Mouse (Mus musculus) kidney, embryonic 15.5 days (tissue): ENCODE measurements around the gene Gipr. TPM values are rescaled to one million over a fixed set of nuclear protein-coding genes. Genes with fewer than 3 reads are reported as not detected.

Experiments used
- ATAC-seq: fragments of 200-750 bp; cut with Nextera tagmentation; replicated peaks from 2 replicates; pipeline ENCODE4 v1.8.0; 2017; ENCODE audit warnings: moderate TSS enrichment; ENCODE audit not compliant: low FRiP score
- H3K27ac ChIP-seq: fragments of 300-500 bp; sonication (generic); 2 replicates; pipeline ENCODE4 v1.5.1; 2015; ENCODE audit warnings: mild to moderate bottlenecking, inconsistent platforms
- H3K27me3 ChIP-seq: fragments of 300-500 bp; sonication (generic); 2 replicates; pipeline ENCODE4 v1.6.1; 2015; ENCODE audit warnings: inconsistent platforms
- H3K36me3 ChIP-seq: fragments of 300-500 bp; sonication (generic); 2 replicates; pipeline ENCODE4 v1.6.1; 2015; ENCODE audit warnings: inconsistent platforms
- H3K4me1 ChIP-seq: fragments of 300-500 bp; sonication (generic); 2 replicates; pipeline ENCODE4 v1.6.1; 2015; ENCODE audit warnings: inconsistent platforms
- H3K4me2 ChIP-seq: fragments of 300-500 bp; sonication (generic); 2 replicates; pipeline ENCODE4 v1.6.1; 2015; ENCODE audit warnings: moderate library complexity, mild to moderate bottlenecking, inconsistent platforms
- H3K4me3 ChIP-seq: fragments of 300-500 bp; sonication (generic); replicated peaks from 2 replicates; pipeline ENCODE4 v1.5.1; 2015; ENCODE audit warnings: mild to moderate bottlenecking, inconsistent platforms
- H3K9ac ChIP-seq: fragments of 300-500 bp; sonication (generic); 2 replicates; pipeline ENCODE4 v1.6.1; 2015; ENCODE audit warnings: mild to moderate bottlenecking, inconsistent platforms
- H3K9me3 ChIP-seq: fragments of 300-500 bp; sonication (generic); replicated peaks from 2 replicates; pipeline ENCODE4 v1.6.1; 2016; ENCODE audit warnings: inconsistent platforms
- WGBS: fragments of 180-500 bp; shearing (Covaris S2); methylation state at CpG from one replicate; pipeline ENCODE4 v1.1.7; 2015; ENCODE audit warnings: mixed read lengths; 5-methylcytosine and 5-hydroxymethylcytosine counted together
- polyA plus RNA-seq: library from polyadenylated mRNA; unstranded; fragments of >200 nt; fragmentation: Nextera tagmentation; extraction: Ambion mirVana; gene quantifications from 2 replicates; pipeline ENCODE4 v1.2.1, GENCODE M21; 2015

Gene Gipr
- 0.76 and 1.0 TPM in 2 replicates for polyA plus RNA-seq

DNA sequence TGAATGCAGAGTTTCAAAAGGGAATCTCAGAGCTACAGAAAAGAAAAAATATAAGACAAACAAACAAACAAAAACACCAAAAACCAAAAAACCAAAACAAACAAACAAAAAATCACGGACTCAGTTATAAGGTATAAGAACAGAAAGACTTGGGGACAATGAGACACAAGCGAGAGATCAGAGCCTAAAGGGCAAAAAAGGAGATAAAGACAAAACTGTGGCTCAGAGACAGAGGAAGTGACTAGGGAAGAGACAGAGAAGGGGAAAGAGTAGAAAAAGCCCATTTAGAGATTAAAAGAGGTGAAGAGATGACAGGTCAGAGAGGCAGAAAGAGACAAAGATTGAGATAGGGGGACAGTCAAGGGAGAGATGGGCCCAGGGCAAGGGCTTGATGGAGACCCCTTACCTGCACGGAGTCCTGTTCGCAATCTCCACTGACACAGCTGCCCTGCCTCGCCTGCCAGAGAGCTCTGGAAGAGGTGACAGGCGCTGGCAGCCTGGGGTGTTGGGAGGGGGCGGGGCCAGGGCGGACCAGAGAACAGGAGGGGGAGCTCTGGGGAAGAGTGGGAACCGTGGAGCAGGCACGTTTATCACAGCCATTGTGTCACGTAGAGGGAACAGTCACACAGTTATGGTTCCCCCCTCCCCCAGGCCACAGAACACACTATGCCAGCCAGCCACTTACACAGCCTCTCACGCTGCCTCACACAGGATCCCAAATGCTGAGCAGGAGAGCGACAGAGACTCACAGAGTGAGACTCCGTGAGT lies at the start of gene Gipr:
Gene Gipr (minus strand): TSS at position 472 of the 768 bp plus-strand sequence.
- H3K4me3 ChIP-seq, result peak within 1 kb of the TSS; percentile 25
- WGBS, result 10% methylated on average over 14 of the region's 14 CpGs
- ATAC-seq, result no peak
- peak within 1 kb of the TSS; percentile 51 for H3K4me2 ChIP-seq
- H3K27ac ChIP-seq, result no peak within 1 kb of the TSS
- peaks cover 40% of the 10 kb centered on the region for H3K27me3 ChIP-seq
- no peaks in the 10 kb centered on the region for H3K36me3 ChIP-seq
- H3K4me1 ChIP-seq, result peaks cover 39% of the 10 kb centered on the region
- no peak within 1 kb of the TSS for H3K9ac ChIP-seq
- no peaks in the 10 kb centered on the region for H3K9me3 ChIP-seq

- Histone ChIP-seq H3K36me3 (no peaks in the 10 kb centered on the region), H3K27ac (no peak overlapping the region), H3K4me2 (no peak overlapping the region), H3K9me3 (no peaks in the 10 kb centered on the region), H3K4me3 (no peak overlapping the region), H3K4me1 (peaks cover 58% of the 10 kb centered on the region), H3K27me3 (no peaks in the 10 kb centered on the region), H3K9ac (no peak overlapping the region)
- ATAC-seq, result no peak
- WGBS, result 56% methylated on average over 9 of the region's 9 CpGs
Measured at GRCm38 (mm10) chr7:19214940-19215339, 49.0 kb upstream of the Gipr start.

DNA sequence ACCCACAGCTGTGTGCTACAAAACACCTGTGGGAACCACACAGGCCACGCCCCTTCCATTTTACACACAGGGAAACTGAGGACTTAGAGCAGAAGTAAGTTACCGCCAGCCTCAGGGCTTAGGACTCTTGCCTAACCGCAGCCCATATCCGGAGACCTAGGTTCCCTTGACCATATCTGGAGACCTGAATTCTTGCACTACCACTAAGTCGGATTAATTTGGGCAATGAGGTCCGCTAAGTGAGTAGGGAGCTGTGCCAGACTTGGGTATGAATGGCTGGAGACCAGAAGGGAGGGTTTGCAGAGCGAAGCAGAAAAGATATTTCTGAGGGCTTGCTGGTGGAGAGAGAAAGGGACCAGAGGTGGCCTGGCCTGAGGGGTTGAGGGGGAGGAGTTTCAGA lies 48.4 kb upstream of the Gipr start:
- H3K4me2 ChIP-seq, result peak overlapping the region; percentile 10; the same call in 1 of the 2 replicates
- no peaks in the 10 kb centered on the region for H3K36me3 ChIP-seq
- no peak overlapping the region for H3K9ac ChIP-seq
- no peaks in the 10 kb centered on the region for H3K9me3 ChIP-seq
- no peak overlapping the region for H3K27ac ChIP-seq
- no peak for ATAC-seq
- 73% methylated on average over 7 of the region's 7 CpGs for WGBS
- peaks cover 58% of the 10 kb centered on the region for H3K4me1 ChIP-seq
- no peaks in the 10 kb centered on the region for H3K27me3 ChIP-seq
- H3K4me3 ChIP-seq, result no peak overlapping the region

DNA sequence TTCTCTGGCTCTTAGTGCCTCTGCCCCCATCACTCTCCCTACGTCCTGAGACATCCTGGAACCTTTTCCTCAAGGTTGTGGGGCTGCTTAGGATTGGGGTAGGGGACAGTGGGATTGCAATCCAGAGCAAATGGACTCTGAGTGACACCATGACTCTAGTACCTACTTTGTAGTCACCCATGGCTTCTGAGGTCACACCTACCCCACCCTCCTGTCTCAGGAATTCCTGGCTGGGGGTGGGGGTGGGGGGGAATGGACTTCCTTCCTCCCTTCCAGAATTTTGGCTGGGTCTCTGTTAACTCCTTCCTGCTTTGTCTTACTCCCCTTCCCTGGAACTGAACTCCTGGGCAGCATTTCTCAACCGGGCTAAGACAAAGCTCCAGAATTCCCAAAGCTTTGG lies 47.5 kb upstream of the Gipr start:
- peak overlapping the region; percentile 55 for H3K4me3 ChIP-seq
- H3K9ac ChIP-seq, result no peak overlapping the region
- no peak overlapping the region for H3K27ac ChIP-seq
- ATAC-seq, result no peak
- no peaks in the 10 kb centered on the region for H3K27me3 ChIP-seq
- peaks cover 56% of the 10 kb centered on the region for H3K4me1 ChIP-seq
- peak overlapping the region; percentile 93 for H3K4me2 ChIP-seq
- 59% methylated on average over 2 of the region's 2 CpGs for WGBS
- no peaks in the 10 kb centered on the region for H3K9me3 ChIP-seq
- H3K36me3 ChIP-seq, result no peaks in the 10 kb centered on the region

GRCm38 (mm10) chr7:19211996-19212755 lies 46.2 kb upstream of the Gipr start, which contains the start of gene Gpr4:
TSS of gene Gpr4 (plus strand) at chr7:19212538.
- Histone ChIP-seq H3K27me3 (no peaks in the 10 kb centered on the region), H3K9ac (peak within 1 kb of the TSS; percentile 53), H3K4me2 (peak within 1 kb of the TSS; percentile 93), H3K36me3 (peaks cover 6% of the 10 kb centered on the region; the same call in 1 of the 2 replicates), H3K4me1 (peaks cover 48% of the 10 kb centered on the region), H3K27ac (peak within 1 kb of the TSS; percentile 57), H3K9me3 (no peaks in the 10 kb centered on the region), H3K4me3 (peak within 1 kb of the TSS; percentile 55)
- peak; percentile 86 for ATAC-seq
- WGBS, result 3% methylated on average over 27 of the region's 30 CpGs

DNA sequence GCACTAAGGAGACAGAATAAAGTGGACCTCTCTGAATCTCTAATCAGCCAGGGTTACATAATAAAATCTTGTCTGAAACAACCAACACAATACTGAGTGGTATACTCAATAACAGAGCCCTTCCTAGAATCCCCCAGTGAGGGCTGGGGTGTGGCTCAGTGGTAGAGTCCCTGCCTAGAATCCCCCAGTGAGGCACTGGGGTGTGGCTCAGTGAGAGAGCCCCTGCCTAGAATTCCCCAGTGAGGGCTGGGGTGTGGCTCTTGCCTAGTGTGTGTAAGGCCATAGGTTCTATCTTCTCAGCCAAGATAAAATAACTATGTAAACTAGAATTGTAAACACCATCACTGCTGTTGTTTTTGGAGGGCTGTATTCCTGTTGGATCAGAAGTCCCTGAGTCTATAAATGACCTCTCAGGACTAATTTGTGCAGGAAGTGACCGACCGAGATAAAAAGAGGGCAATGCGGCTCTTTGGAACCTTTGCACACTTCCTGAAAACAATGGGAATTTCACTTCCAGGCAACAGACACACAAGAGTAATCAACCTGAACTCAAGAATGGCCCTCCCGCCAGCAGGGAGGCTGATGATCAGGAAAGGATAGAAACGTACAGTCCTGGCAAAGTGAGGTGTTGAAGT lies 45.2 kb upstream of the Gipr start:
- Histone ChIP-seq H3K9ac (no peak overlapping the region), H3K27ac (peak overlapping the region; percentile 57), H3K9me3 (no peaks in the 10 kb centered on the region), H3K4me1 (peaks cover 46% of the 10 kb centered on the region), H3K4me3 (no peak overlapping the region), H3K4me2 (0 out of 2 replicates have a peak overlapping the region, but pooled peaks have one; percentile 93), H3K27me3 (no peaks in the 10 kb centered on the region), H3K36me3 (peaks cover 7% of the 10 kb centered on the region; the same call in 1 of the 2 replicates)
- ATAC-seq, result no peak
- 21% methylated on average over 5 of the region's 5 CpGs for WGBS

- no peak overlapping the region for H3K27ac ChIP-seq
- no peak overlapping the region for H3K4me2 ChIP-seq
- H3K4me3 ChIP-seq, result no peak overlapping the region
- H3K9me3 ChIP-seq, result no peaks in the 10 kb centered on the region
- peaks cover 18% of the 10 kb centered on the region for H3K36me3 ChIP-seq
- H3K4me1 ChIP-seq, result peaks cover 38% of the 10 kb centered on the region
- H3K27me3 ChIP-seq, result no peaks in the 10 kb centered on the region
- 95% methylated on average over 5 of the region's 5 CpGs for WGBS
- ATAC-seq, result no peak
- H3K9ac ChIP-seq, result no peak overlapping the region
Measured at GRCm38 (mm10) chr7:19210010-19210409, 44.1 kb upstream of the Gipr start.

DNA sequence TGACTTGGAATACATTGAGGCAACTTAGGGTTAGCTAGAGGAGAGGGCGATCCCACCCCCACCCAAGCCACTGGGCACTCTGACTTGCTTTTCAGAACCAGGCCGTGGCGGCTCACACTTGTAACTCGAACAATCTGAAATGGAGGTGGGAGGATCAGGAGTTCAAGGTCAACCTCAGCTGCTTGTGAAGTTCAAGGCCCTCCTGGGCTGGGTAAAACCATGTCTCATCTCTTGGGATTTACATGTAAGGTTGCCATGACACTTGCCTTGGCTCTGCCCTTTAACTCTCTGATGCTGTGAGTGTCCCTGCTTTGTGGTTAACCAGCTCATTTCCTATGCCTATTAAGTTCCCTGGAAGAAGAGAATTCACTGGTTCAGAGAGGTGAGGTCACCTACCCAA lies 43.6 kb upstream of the Gipr start:
- Histone ChIP-seq H3K27me3 (no peaks in the 10 kb centered on the region), H3K9ac (no peak overlapping the region), H3K4me1 (peaks cover 33% of the 10 kb centered on the region), H3K4me2 (no peak overlapping the region), H3K4me3 (no peak overlapping the region), H3K27ac (no peak overlapping the region), H3K9me3 (no peaks in the 10 kb centered on the region), H3K36me3 (peaks cover 23% of the 10 kb centered on the region)
- ATAC-seq, result no peak
- WGBS, result 83% methylated on average over 4 of the region's 4 CpGs

- H3K4me1 ChIP-seq, result peaks cover 29% of the 10 kb centered on the region
- H3K4me2 ChIP-seq, result no peak overlapping the region
- ATAC-seq, result no peak
- H3K36me3 ChIP-seq, result peaks cover 28% of the 10 kb centered on the region
- no peak overlapping the region for H3K9ac ChIP-seq
- no peaks in the 10 kb centered on the region for H3K9me3 ChIP-seq
- H3K27me3 ChIP-seq, result no peaks in the 10 kb centered on the region
- H3K4me3 ChIP-seq, result no peak overlapping the region
- 54% methylated on average over 7 of the region's 7 CpGs for WGBS
- H3K27ac ChIP-seq, result no peak overlapping the region
Measured at GRCm38 (mm10) chr7:19208944-19209472, 43.1 kb upstream of the Gipr start.

GRCm38 (mm10) chr7:19208201-19208910 lies 42.4 kb upstream of the Gipr start:
- Histone ChIP-seq H3K9me3 (no peaks in the 10 kb centered on the region), H3K36me3 (peaks cover 32% of the 10 kb centered on the region), H3K27ac (no peak overlapping the region), H3K9ac (no peak overlapping the region), H3K4me2 (no peak overlapping the region), H3K4me1 (peaks cover 25% of the 10 kb centered on the region), H3K27me3 (no peaks in the 10 kb centered on the region), H3K4me3 (no peak overlapping the region)
- no peak for ATAC-seq
- WGBS, result 79% methylated on average over 13 of the region's 13 CpGs

DNA sequence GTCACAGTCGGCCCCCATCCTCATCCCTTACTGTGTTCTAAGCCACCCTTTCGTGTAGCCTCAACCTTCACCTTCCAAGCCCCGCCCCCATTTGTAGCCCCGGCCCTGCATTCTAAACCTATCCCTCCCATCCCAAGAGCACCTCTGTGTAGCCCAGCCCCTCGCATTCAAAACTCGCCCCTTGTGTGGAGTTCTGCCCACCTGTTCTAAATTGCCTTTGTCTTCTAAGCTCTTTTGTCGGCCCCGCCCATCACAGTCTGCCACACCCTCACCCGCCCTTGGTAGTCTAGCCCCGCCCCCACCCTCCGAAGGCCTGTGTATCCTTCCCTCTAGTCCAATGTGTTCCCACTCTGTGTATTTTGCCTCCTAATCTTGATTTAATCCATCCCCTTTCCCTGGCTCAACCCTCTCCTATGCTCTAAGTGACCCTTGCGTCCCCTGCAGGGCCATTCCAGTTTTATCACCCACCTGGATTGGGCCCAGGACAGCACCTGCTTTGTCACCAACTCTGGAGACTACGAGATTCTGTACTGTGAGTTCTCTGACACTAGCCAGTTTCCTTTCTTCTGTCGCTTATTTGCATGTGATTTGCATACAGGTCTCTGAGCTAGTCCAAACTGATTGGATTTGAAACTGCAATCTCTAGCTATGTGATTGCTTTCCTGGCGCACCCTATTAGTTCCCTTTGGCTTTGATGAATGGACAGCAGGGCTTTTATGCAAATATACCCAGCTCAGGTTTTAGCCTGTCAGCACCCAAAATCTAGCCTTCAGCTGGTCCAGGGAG lies 36.3 kb upstream of the Gipr start:
- Histone ChIP-seq H3K4me2 (no peak overlapping the region), H3K9ac (no peak overlapping the region), H3K27me3 (no peaks in the 10 kb centered on the region), H3K4me3 (no peak overlapping the region), H3K27ac (no peak overlapping the region), H3K36me3 (peaks cover 70% of the 10 kb centered on the region), H3K4me1 (no peaks in the 10 kb centered on the region), H3K9me3 (no peaks in the 10 kb centered on the region)
- 58% methylated on average over 15 of the region's 15 CpGs for WGBS
- no peak for ATAC-seq
